ENCODE assay signal across 24 mouse cellular contexts in genomic region chr3:37632751-37633150, GRCm38 (mm10).
"Had no signal": no experiment of that assay in that cellular context is flagged by ENCODE, and none has a peak within 500 bp of the region (broad histone marks: within the 10 kb centered on the region; RNA-seq: fewer than 3 reads in every experiment).

No protein-coding gene starts in this region.

- H3K9ac ChIP-seq: forebrain, postnatal 0 days; heart, embryonic 13.5 days; heart, embryonic 15.5 days; hindbrain, embryonic 13.5 days; hindbrain, embryonic 15.5 days; intestine, embryonic 15.5 days; kidney, embryonic 15.5 days; limb, embryonic 13.5 days; limb, embryonic 15.5 days; liver, embryonic 14.5 days had no signal

- H3K4me3 ChIP-seq: heart, embryonic 13.5 days; heart, embryonic 15.5 days; hindbrain, embryonic 13.5 days; hindbrain, embryonic 15.5 days; intestine, embryonic 15.5 days; kidney, embryonic 15.5 days; limb, embryonic 13.5 days; limb, embryonic 15.5 days had no signal

- H3K27ac ChIP-seq: heart, embryonic 13.5 days; heart, embryonic 15.5 days; hindbrain, embryonic 13.5 days; hindbrain, embryonic 15.5 days; hindbrain, postnatal 0 days; intestine, embryonic 15.5 days; kidney, embryonic 15.5 days; kidney, postnatal 0 days; limb, embryonic 13.5 days; limb, embryonic 15.5 days; liver, embryonic 14.5 days had no signal

- H3K4me2 ChIP-seq: heart, embryonic 11.5 days; heart, embryonic 13.5 days; heart, embryonic 15.5 days; hindbrain, embryonic 13.5 days; hindbrain, embryonic 15.5 days; intestine, embryonic 15.5 days; kidney, embryonic 15.5 days; limb, embryonic 13.5 days; limb, embryonic 15.5 days had no signal

- H3K36me3 ChIP-seq: heart, embryonic 13.5 days; heart, embryonic 15.5 days; hindbrain, embryonic 13.5 days; hindbrain, embryonic 15.5 days; intestine, embryonic 15.5 days; kidney, embryonic 15.5 days; limb, embryonic 13.5 days; limb, embryonic 15.5 days had no signal

- H3K9me3 ChIP-seq: heart, embryonic 13.5 days; heart, embryonic 15.5 days; hindbrain, embryonic 13.5 days; hindbrain, embryonic 15.5 days; intestine, embryonic 15.5 days; kidney, embryonic 15.5 days; limb, embryonic 13.5 days; limb, embryonic 15.5 days had no signal

- H3K27me3 ChIP-seq: heart, embryonic 15.5 days; hindbrain, embryonic 13.5 days; hindbrain, embryonic 15.5 days; intestine, embryonic 15.5 days; kidney, embryonic 15.5 days; limb, embryonic 13.5 days; limb, embryonic 15.5 days had no signal

- H3K4me1 ChIP-seq: heart, embryonic 13.5 days; heart, embryonic 15.5 days; hindbrain, embryonic 13.5 days; hindbrain, embryonic 15.5 days; intestine, embryonic 15.5 days; kidney, embryonic 15.5 days; limb, embryonic 13.5 days; limb, embryonic 15.5 days had no signal

- DNase-seq: forebrain, postnatal 0 days; gastrocnemius, postnatal 14 days; gastrocnemius, postnatal 36 days; heart, adult 18-20 months; heart, postnatal 14 days; heart, postnatal 36 days; kidney, adult 11 months; kidney, adult 2 months; kidney, adult 9 months; kidney, postnatal 36 days; layer of hippocampus, adult 9-11 months; layer of hippocampus, postnatal 36 days had no signal

- ATAC-seq: forebrain, postnatal 0 days; hindbrain, postnatal 0 days; intestine, embryonic 15.5 days had no signal
